Mouse (Mus musculus): ENCODE results near the gene Phf1. TPM values are rescaled to one million over a fixed set of nuclear protein-coding genes. Genes with fewer than 3 reads are reported as not detected.
A peak's percentile ranks its signal among the peaks of the same experiment; 100 is the strongest.
"Not testable (repeated sequence)": the region's sequence is repeated elsewhere in the genome, so short reads cannot be mapped to it uniquely, and the experiment has no call there.

The Phf1 gene
- polyA plus RNA-seq, 1 experiment from 2014 or later: 17.9 TPM

GRCm38 (mm10) chr17:26907506-26907905 is 25.3 kb upstream of the Phf1 start:
- not testable (repeated sequence) for H3K9ac ChIP-seq; H3K4me3 ChIP-seq; H3K4me1 ChIP-seq (replicated peaks); ATAC-seq (ENCODE audit: low FRiP score); H3K27me3 ChIP-seq; H3K9me3 ChIP-seq; H3K27ac ChIP-seq; H3K4me2 ChIP-seq; H3K36me3 ChIP-seq
- WGBS: 81% methylated on average over 15 of the region's 15 CpGs

GRCm38 (mm10) chr17:26915248-26915647 is 17.6 kb upstream of the Phf1 start:
- Histone ChIP-seq H3K36me3 (no peaks in the 10 kb centered on the region), H3K4me1 (replicated peaks) (peaks cover 13% of the 10 kb centered on the region), H3K27ac (no peak overlapping the region), H3K4me2 (no peak overlapping the region), H3K27me3 (peaks cover 5% of the 10 kb centered on the region; the same call in 1 of the 2 replicates), H3K9ac (peak overlapping the region; percentile 10; the same call in 1 of the 2 replicates), H3K9me3 (no peaks in the 10 kb centered on the region), H3K4me3 (no peak overlapping the region)
- WGBS: 67% methylated on average over 1 of the region's 1 CpGs
- no peak for ATAC-seq (ENCODE audit: low FRiP score)

- Histone ChIP-seq H3K9ac (peak within 1 kb of the TSS; percentile 74), H3K4me2 (peak within 1 kb of the TSS; percentile 78), H3K36me3 (peaks cover 4% of the 10 kb centered on the region), H3K27me3 (peaks cover 5% of the 10 kb centered on the region; the same call in 1 of the 2 replicates), H3K4me1 (replicated peaks) (peaks cover 13% of the 10 kb centered on the region), H3K9me3 (no peaks in the 10 kb centered on the region), H3K27ac (peak within 1 kb of the TSS; percentile 60; the same call in 1 of the 2 replicates), H3K4me3 (peak within 1 kb of the TSS; percentile 67)
- ATAC-seq (ENCODE audit: low FRiP score): peak; percentile 99
- WGBS: under 1% methylated on average over 72 of the region's 72 CpGs
Measured at GRCm38 (mm10) chr17:26916711-26917482, 16.0 kb upstream of the Phf1 start, which contains the start of gene Kifc5b. Gene Kifc5b, plus strand, starts transcription at chr17:26917091.

- not testable (repeated sequence) for H3K27me3 ChIP-seq; H3K36me3 ChIP-seq; H3K27ac ChIP-seq; H3K9me3 ChIP-seq; ATAC-seq (ENCODE audit: low FRiP score)
- Histone ChIP-seq H3K4me3 (peak overlapping the region; percentile 67), H3K9ac (peak overlapping the region; percentile 74), H3K4me1 (replicated peaks) (peaks cover 13% of the 10 kb centered on the region), H3K4me2 (peak overlapping the region; percentile 78)
- under 1% methylated on average over 12 of the region's 12 CpGs for WGBS
Measured at GRCm38 (mm10) chr17:26917560-26917959, 15.3 kb upstream of the Phf1 start.

- no peak for ATAC-seq (ENCODE audit: low FRiP score)
- peak overlapping the region; percentile 78 for H3K4me2 ChIP-seq
- WGBS: 65% methylated on average over 2 of the region's 2 CpGs
- H3K4me1 ChIP-seq (replicated peaks): peaks cover 13% of the 10 kb centered on the region
- no peak overlapping the region for H3K27ac ChIP-seq
- H3K36me3 ChIP-seq: peaks cover 7% of the 10 kb centered on the region
- H3K9ac ChIP-seq: no peak overlapping the region
- no peaks in the 10 kb centered on the region for H3K9me3 ChIP-seq
- H3K27me3 ChIP-seq: peaks cover 5% of the 10 kb centered on the region; the same call in 1 of the 2 replicates
- peak overlapping the region; percentile 9; the same call in 1 of the 2 replicates for H3K4me3 ChIP-seq
Measured at GRCm38 (mm10) chr17:26918343-26918742, 14.5 kb upstream of the Phf1 start.

GRCm38 (mm10) chr17:26919516-26919915 is 13.3 kb upstream of the Phf1 start:
- H3K27me3 ChIP-seq; H3K27ac ChIP-seq; ATAC-seq (ENCODE audit: low FRiP score); H3K4me3 ChIP-seq; H3K9ac ChIP-seq; H3K36me3 ChIP-seq; H3K4me2 ChIP-seq; H3K9me3 ChIP-seq: not testable (repeated sequence)
- peaks cover 13% of the 10 kb centered on the region for H3K4me1 ChIP-seq (replicated peaks)
- WGBS: 78% methylated on average over 2 of the region's 2 CpGs

- H3K27me3 ChIP-seq; H3K9me3 ChIP-seq; ATAC-seq (ENCODE audit: low FRiP score); H3K4me2 ChIP-seq; H3K4me3 ChIP-seq; H3K9ac ChIP-seq; H3K27ac ChIP-seq: not testable (repeated sequence)
- 98% methylated on average over 6 of the region's 6 CpGs for WGBS
- Histone ChIP-seq H3K36me3 (peaks cover 19% of the 10 kb centered on the region), H3K4me1 (replicated peaks) (peaks cover 10% of the 10 kb centered on the region)
Measured at GRCm38 (mm10) chr17:26922368-26922767, 10.5 kb upstream of the Phf1 start.

- H3K36me3 ChIP-seq: peaks cover 32% of the 10 kb centered on the region
- ATAC-seq (ENCODE audit: low FRiP score); H3K4me2 ChIP-seq; H3K9ac ChIP-seq; H3K4me1 ChIP-seq (replicated peaks); H3K9me3 ChIP-seq; H3K4me3 ChIP-seq; H3K27me3 ChIP-seq; H3K27ac ChIP-seq: not testable (repeated sequence)
- WGBS: 96% methylated on average over 9 of the region's 9 CpGs
Measured at GRCm38 (mm10) chr17:26925414-26925813, 7.4 kb upstream of the Phf1 start.

- not testable (repeated sequence) for H3K27me3 ChIP-seq; H3K4me3 ChIP-seq; ATAC-seq (ENCODE audit: low FRiP score); H3K9me3 ChIP-seq; H3K9ac ChIP-seq; H3K4me2 ChIP-seq
- peaks cover 38% of the 10 kb centered on the region for H3K36me3 ChIP-seq
- H3K27ac ChIP-seq: peak overlapping the region; percentile 89; the same call in 1 of the 2 replicates
- H3K4me1 ChIP-seq (replicated peaks): peaks cover 29% of the 10 kb centered on the region
- 70% methylated on average over 7 of the region's 7 CpGs for WGBS
Measured at GRCm38 (mm10) chr17:26931795-26932194, 1.1 kb upstream of the Phf1 start.

GRCm38 (mm10) chr17:26933419-26933818 is 567 bp downstream of the Phf1 start:
- H3K9ac ChIP-seq: peak overlapping the region; percentile 88
- ATAC-seq (ENCODE audit: low FRiP score): peak; percentile 26; the same call in 1 of the 2 replicates
- WGBS: 12% methylated on average over 13 of the region's 13 CpGs
- no peaks in the 10 kb centered on the region for H3K27me3 ChIP-seq
- peaks cover 44% of the 10 kb centered on the region for H3K4me1 ChIP-seq (replicated peaks)
- H3K9me3 ChIP-seq: no peaks in the 10 kb centered on the region
- peak overlapping the region; percentile 89 for H3K27ac ChIP-seq
- peak overlapping the region; percentile 63 for H3K4me3 ChIP-seq
- H3K4me2 ChIP-seq: peak overlapping the region; percentile 96
- H3K36me3 ChIP-seq: peaks cover 39% of the 10 kb centered on the region

- no peak for ATAC-seq (ENCODE audit: low FRiP score)
- peaks cover 33% of the 10 kb centered on the region for H3K36me3 ChIP-seq
Measured at GRCm38 (mm10) chr17:26933885-26934827, 1.3 kb downstream of the Phf1 start.

GRCm38 (mm10) chr17:26935027-26935426 is 2.2 kb downstream of the Phf1 start:
- no peaks in the 10 kb centered on the region for H3K9me3 ChIP-seq
- H3K27ac ChIP-seq: no peak overlapping the region
- no peak overlapping the region for H3K4me3 ChIP-seq
- H3K4me1 ChIP-seq (replicated peaks): peaks cover 53% of the 10 kb centered on the region
- H3K9ac ChIP-seq: peak overlapping the region; percentile 88; the same call in 1 of the 2 replicates
- no peaks in the 10 kb centered on the region for H3K27me3 ChIP-seq
- no peak for ATAC-seq (ENCODE audit: low FRiP score)
- 93% methylated on average over 9 of the region's 9 CpGs for WGBS
- peaks cover 32% of the 10 kb centered on the region for H3K36me3 ChIP-seq
- no peak overlapping the region for H3K4me2 ChIP-seq

More at GRCm38 (mm10) chr17:26933885-26934827, 1.3 kb downstream of the Phf1 start:
- Histone ChIP-seq H3K4me2 (peak overlapping the region; percentile 96), H3K4me1 (replicated peaks) (peaks cover 50% of the 10 kb centered on the region), H3K27me3 (no peaks in the 10 kb centered on the region), H3K9me3 (no peaks in the 10 kb centered on the region), H3K9ac (peak overlapping the region; percentile 88), H3K4me3 (peak overlapping the region; percentile 63), H3K27ac (peak overlapping the region; percentile 89)
- 86% methylated on average over 16 of the region's 16 CpGs for WGBS
